Mouse (Mus musculus): ENCODE results near the gene Olfr1443. TPM values are rescaled to one million over a fixed set of nuclear protein-coding genes. Genes with fewer than 3 reads are reported as not detected.

The Olfr1443 gene
- polyA plus RNA-seq, 1 experiment, result not detected

GRCm38 (mm10) chr19:12725851-12726250, 47.9 kb downstream of the Olfr1443 start:
- DNase-seq, result no peak
- Histone ChIP-seq H3K4me1 (ENCODE audit: control insufficient read depth, insufficient read depth, low read length) (no peaks in the 10 kb centered on the region), H3K4me3 (replicated peaks; ENCODE audit: extremely low read depth, low read depth, low read length) (no peak overlapping the region)
- WGBS, result 55% methylated on average over 1 of the region's 1 CpGs
- no peak for TF ChIP-seq CTCF (IDR thresholded peaks at IDR 0.05; ENCODE audit: insufficient read depth, low read length)
- no peak for TF ChIP-seq POLR2A (IDR thresholded peaks at IDR 0.05; ENCODE audit: borderline replicate concordance, extremely low read depth, low read depth, low read length)

DNA sequence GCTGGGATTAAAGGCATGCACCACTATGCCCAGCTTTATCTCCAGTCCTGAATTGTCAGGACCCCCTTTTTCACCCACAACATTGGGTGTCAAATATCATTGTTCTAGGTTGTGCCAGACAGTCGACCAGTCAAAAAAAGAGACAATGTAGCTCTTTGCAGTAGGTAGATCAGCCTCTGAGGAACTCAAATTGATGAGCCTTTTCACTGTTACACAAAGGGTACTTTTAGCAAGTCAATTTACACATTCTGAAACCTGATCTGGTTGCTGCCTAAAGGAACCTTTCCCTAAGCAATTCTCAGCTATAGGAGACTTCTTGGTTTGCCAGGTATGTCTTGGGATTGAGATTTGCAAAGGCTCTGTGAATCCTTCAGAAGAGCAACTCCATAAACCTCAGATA, 53.1 kb downstream of the Olfr1443 start:
- H3K4me3 ChIP-seq (replicated peaks; ENCODE audit: extremely low read depth, low read depth, low read length), result no peak overlapping the region
- TF ChIP-seq CTCF (IDR thresholded peaks at IDR 0.05; ENCODE audit: insufficient read depth, low read length) (no peak), POLR2A (IDR thresholded peaks at IDR 0.05; ENCODE audit: borderline replicate concordance, extremely low read depth, low read depth, low read length) (no peak)
- no peaks in the 10 kb centered on the region for H3K4me1 ChIP-seq (ENCODE audit: control insufficient read depth, insufficient read depth, low read length)
- no peak for DNase-seq
- 53% methylated on average over 1 of the region's 1 CpGs for WGBS

DNA sequence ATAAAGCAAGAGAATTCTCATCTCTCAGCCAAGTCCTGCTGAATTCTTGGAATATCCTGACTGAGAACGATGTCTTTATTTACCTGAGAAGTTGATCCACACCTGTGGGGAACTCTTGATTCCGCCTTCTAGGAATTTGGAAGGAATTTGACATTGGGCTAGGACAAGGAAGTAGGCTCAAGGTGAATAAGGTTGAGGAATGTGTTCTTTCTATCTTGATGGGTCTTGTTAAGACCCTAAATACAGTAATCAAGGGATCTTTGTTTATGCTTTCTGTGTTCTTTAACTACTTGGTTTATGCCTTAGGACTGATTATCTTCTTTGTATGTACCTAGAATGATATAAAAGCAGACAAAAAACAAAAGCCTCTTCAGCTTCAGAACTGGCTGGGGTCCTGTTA, 54.0 kb downstream of the Olfr1443 start:
- WGBS, result 52% methylated on average over 2 of the region's 2 CpGs
- TF ChIP-seq POLR2A (IDR thresholded peaks at IDR 0.05; ENCODE audit: borderline replicate concordance, extremely low read depth, low read depth, low read length) (no peak), CTCF (IDR thresholded peaks at IDR 0.05; ENCODE audit: insufficient read depth, low read length) (no peak)
- Histone ChIP-seq H3K4me1 (ENCODE audit: control insufficient read depth, insufficient read depth, low read length) (no peaks in the 10 kb centered on the region), H3K4me3 (replicated peaks; ENCODE audit: extremely low read depth, low read depth, low read length) (no peak overlapping the region)
- no peak for DNase-seq

Other genes starting within 250 kb of the Olfr1443 start
- 22.2 and 35.3 TPM in 2 replicates for gene Mpeg1, start 217.3 kb upstream of the Olfr1443 start, polyA plus RNA-seq (2012; rRNA removed)
- gene Dtx4, start 176.7 kb upstream of the Olfr1443 start, polyA plus RNA-seq (2012; rRNA removed), result 10.3 and 13.8 TPM in 2 replicates
- 1.4 and 2.8 TPM in 2 replicates for gene Fam111a, start 132.4 kb upstream of the Olfr1443 start, polyA plus RNA-seq (2012; rRNA removed)
- not detected in 2 replicates for gene Gm4952, start 78.1 kb upstream of the Olfr1443 start, polyA plus RNA-seq (2012; rRNA removed)
- gene Glyat, start 44.8 kb upstream of the Olfr1443 start, polyA plus RNA-seq (2012; rRNA removed), result not detected in 2 replicates
- not detected in 2 replicates for gene Olfr1442, start 7.7 kb upstream of the Olfr1443 start, polyA plus RNA-seq (2012; rRNA removed)
- gene Keg1, start 17.7 kb downstream of the Olfr1443 start, polyA plus RNA-seq (2012; rRNA removed), result 0.06 TPM in 1 of 2 replicates, not detected in the other
- gene Cntf, start 87.5 kb downstream of the Olfr1443 start, polyA plus RNA-seq (2012; rRNA removed), result 0.70 and 1.0 TPM in 2 replicates
- 10.9 and 14.7 TPM in 2 replicates for gene Zfp91, start 118.0 kb downstream of the Olfr1443 start, polyA plus RNA-seq (2012; rRNA removed)
- gene Lpxn, start 118.1 kb downstream of the Olfr1443 start, polyA plus RNA-seq (2012; rRNA removed), result 3.8 and 6.1 TPM in 2 replicates
- not detected in 2 replicates for gene Gm5244, start 168.6 kb downstream of the Olfr1443 start, polyA plus RNA-seq (2012; rRNA removed)
- not detected in 2 replicates for gene Olfr1444, start 179.2 kb downstream of the Olfr1443 start, polyA plus RNA-seq (2012; rRNA removed)
- not detected in 2 replicates for gene Olfr1445, start 205.7 kb downstream of the Olfr1443 start, polyA plus RNA-seq (2012; rRNA removed)
- gene Olfr1446, start 215.4 kb downstream of the Olfr1443 start, polyA plus RNA-seq (2012; rRNA removed), result not detected in 2 replicates
- gene Olfr1447, start 225.6 kb downstream of the Olfr1443 start, polyA plus RNA-seq (2012; rRNA removed), result not detected in 2 replicates
- gene Olfr1448, start 246.3 kb downstream of the Olfr1443 start, polyA plus RNA-seq (2012; rRNA removed), result not detected in 2 replicates

Data from lung, adult 2 months (tissue).